Mouse (Mus musculus) liver, embryonic 16.5 days (tissue): ENCODE results near the gene Phospho2. TPM values are rescaled to one million over a fixed set of nuclear protein-coding genes. Genes with fewer than 3 reads are reported as not detected.

Source experiments
- ATAC-seq: fragments of 200-750 bp; cut with Nextera tagmentation; 2 replicates; pipeline ENCODE4 v1.8.0; 2017; ENCODE audit warnings: low read depth, mild to moderate bottlenecking, moderate number of reproducible peaks, moderate library complexity
- H3K27ac ChIP-seq: fragments of 300-500 bp; sonication (generic); 2 replicates; pipeline ENCODE4 v1.5.1; 2014; ENCODE audit warnings: mild to moderate bottlenecking, low read length
- H3K27me3 ChIP-seq: fragments of 300-500 bp; sonication (generic); 2 replicates; pipeline ENCODE4 v1.6.1; 2014; ENCODE audit warnings: low read depth, low read length, mixed read lengths; ENCODE audit not compliant: control insufficient read depth, insufficient read depth
- H3K36me3 ChIP-seq: fragments of 300-500 bp; sonication (generic); 2 replicates; pipeline ENCODE4 v1.6.1; 2014; ENCODE audit warnings: mild to moderate bottlenecking; ENCODE audit not compliant: control insufficient read depth, insufficient read depth
- H3K4me1 ChIP-seq: fragments of 300-500 bp; sonication (generic); 2 replicates; pipeline ENCODE4 v1.6.1; 2014; ENCODE audit warnings: low read depth, low read length, mixed read lengths; ENCODE audit not compliant: control insufficient read depth
- H3K4me2 ChIP-seq: fragments of 300-500 bp; sonication (generic); 2 replicates; pipeline ENCODE4 v1.6.1; 2014; ENCODE audit warnings: low read depth, low read length, mixed read lengths
- H3K4me3 ChIP-seq: fragments of 300-500 bp; sonication (generic); 2 replicates; pipeline ENCODE4 v1.5.1; 2014; ENCODE audit warnings: low read depth, mild to moderate bottlenecking, low read length
- H3K9ac ChIP-seq: fragments of 300-500 bp; sonication (generic); 2 replicates; pipeline ENCODE4 v1.6.1; 2014; ENCODE audit warnings: low read depth, low read length
- H3K9me3 ChIP-seq: fragments of 300-500 bp; sonication (generic); replicated peaks from 2 replicates; pipeline ENCODE4 v1.6.1; 2016; ENCODE audit warnings: low read length; ENCODE audit not compliant: control insufficient read depth
- WGBS: fragments of 180-500 bp; shearing (Covaris S2); extraction: QIAGEN DNeasy Blood & Tissue Kit; methylation state at CpG from one replicate; pipeline ENCODE4 v1.1.7; 2014; ENCODE audit not compliant: insufficient replicate concordance; 5-methylcytosine and 5-hydroxymethylcytosine counted together
- polyA plus RNA-seq: library from polyadenylated mRNA; unstranded; fragments of >200 nt; fragmentation: Nextera tagmentation; extraction: Ambion mirVana; gene quantifications from 2 replicates; pipeline ENCODE4 v1.2.1, GENCODE M21; 2015

The Phospho2 gene
- polyA plus RNA-seq, 1 experiment from 2014 or later, result 10.5 TPM

DNA sequence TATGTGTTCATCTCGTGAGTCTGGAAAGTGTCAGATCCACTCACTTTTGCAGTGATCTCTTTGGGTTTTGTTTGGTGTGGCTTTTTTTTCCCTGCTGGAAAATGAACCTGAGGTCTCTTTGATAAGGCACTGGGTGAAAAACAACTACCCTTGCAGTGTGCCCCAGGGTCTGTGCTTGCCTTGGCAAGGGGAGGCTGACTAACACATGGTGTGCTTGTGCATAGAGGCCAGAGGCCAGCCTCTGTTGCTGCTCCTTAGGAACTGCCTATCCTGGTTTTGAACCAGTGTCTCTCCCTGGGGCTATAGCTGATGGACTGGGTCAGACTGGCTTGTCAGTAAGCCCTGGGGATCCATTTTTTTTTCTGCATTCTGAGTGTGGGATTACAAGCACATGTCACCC, 30.8 kb downstream of the Phospho2 start:
- Histone ChIP-seq H3K4me2 (no peak overlapping the region), H3K4me3 (no peak overlapping the region), H3K9ac (peak overlapping the region; percentile 22; the same call in 1 of the 2 replicates), H3K36me3 (no peaks in the 10 kb centered on the region), H3K4me1 (peaks cover 53% of the 10 kb centered on the region), H3K27ac (peak overlapping the region; percentile 77), H3K27me3 (no peaks in the 10 kb centered on the region), H3K9me3 (no peaks in the 10 kb centered on the region)
- WGBS, result 44% methylated on average over 1 of the region's 1 CpGs
- no peak for ATAC-seq

DNA sequence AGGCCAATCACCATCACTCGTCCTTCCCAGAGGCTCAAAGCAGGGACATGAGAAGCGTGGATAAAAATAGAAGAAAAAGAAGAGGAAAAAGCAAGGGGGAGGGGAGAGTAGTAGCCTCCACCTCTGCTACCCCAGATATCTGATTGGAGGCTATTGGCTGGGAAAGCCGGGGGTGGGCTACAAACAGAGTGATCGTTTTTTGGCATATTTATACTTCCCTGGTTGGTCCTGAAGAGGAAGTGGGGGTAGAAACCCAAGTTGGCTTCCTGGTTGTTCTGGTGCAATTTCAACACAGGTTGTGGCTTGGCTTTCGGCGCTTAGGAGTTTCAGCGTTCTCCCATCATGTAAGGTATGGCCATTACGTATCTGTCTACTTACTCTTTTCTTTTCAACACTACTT, 32.3 kb downstream of the Phospho2 start, which contains the start of gene Klhl23:
Gene Klhl23 (plus strand): TSS at position 234 of the 400 bp plus-strand sequence.
- peak; percentile 23; the same call in 1 of the 2 replicates for ATAC-seq
- Histone ChIP-seq H3K4me1 (peaks cover 48% of the 10 kb centered on the region), H3K9me3 (no peaks in the 10 kb centered on the region), H3K9ac (peak within 1 kb of the TSS; percentile 92), H3K36me3 (peaks cover 7% of the 10 kb centered on the region; the same call in 1 of the 2 replicates), H3K27ac (peak within 1 kb of the TSS; percentile 88), H3K27me3 (no peaks in the 10 kb centered on the region), H3K4me3 (peak within 1 kb of the TSS; percentile 85), H3K4me2 (peak within 1 kb of the TSS; percentile 74)
- 3% methylated on average over 8 of the region's 8 CpGs for WGBS

GRCm38 (mm10) chr2:69822361-69823128, 33.1 kb downstream of the Phospho2 start:
- H3K27ac ChIP-seq, result peak overlapping the region; percentile 88
- no peaks in the 10 kb centered on the region for H3K9me3 ChIP-seq
- peak overlapping the region; percentile 85 for H3K4me3 ChIP-seq
- peak; percentile 38 for ATAC-seq
- WGBS, result under 1% methylated on average over 66 of the region's 80 CpGs
- H3K4me1 ChIP-seq, result peaks cover 44% of the 10 kb centered on the region
- H3K4me2 ChIP-seq, result peak overlapping the region; percentile 74
- H3K36me3 ChIP-seq, result peaks cover 9% of the 10 kb centered on the region; the same call in 1 of the 2 replicates
- H3K9ac ChIP-seq, result peak overlapping the region; percentile 92
- H3K27me3 ChIP-seq, result no peaks in the 10 kb centered on the region

GRCm38 (mm10) chr2:69823129-69823677, 33.8 kb downstream of the Phospho2 start:
- Histone ChIP-seq H3K36me3 (peaks cover 9% of the 10 kb centered on the region; the same call in 1 of the 2 replicates), H3K9ac (peak overlapping the region; percentile 92), H3K4me1 (peaks cover 37% of the 10 kb centered on the region), H3K27ac (peak overlapping the region; percentile 88), H3K27me3 (no peaks in the 10 kb centered on the region), H3K4me3 (peak overlapping the region; percentile 85), H3K4me2 (peak overlapping the region; percentile 74), H3K9me3 (no peaks in the 10 kb centered on the region)
- ATAC-seq, result peak; percentile 79
- 2% methylated on average over 39 of the region's 45 CpGs for WGBS

DNA sequence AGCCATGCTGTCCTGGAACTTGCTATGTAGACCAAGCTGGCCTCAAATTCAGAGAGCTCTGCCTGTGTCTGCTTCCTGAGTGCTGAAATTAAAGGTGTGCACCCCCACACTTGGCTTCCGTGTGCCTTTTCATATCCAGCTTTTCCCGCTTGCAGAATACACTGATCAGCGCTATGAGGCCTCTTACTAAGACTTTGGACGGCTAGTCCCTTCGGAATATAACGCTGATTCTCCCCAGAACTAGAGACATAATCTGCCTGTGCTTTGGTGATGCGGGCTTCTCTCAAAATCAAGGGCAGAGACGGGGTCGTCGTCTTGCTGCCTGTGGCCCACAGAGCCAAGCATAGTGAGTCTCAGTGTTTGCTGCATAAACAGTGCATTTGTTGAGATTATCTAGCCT, 36.5 kb downstream of the Phospho2 start:
- Histone ChIP-seq H3K4me1 (peaks cover 20% of the 10 kb centered on the region), H3K4me2 (no peak overlapping the region), H3K27me3 (no peaks in the 10 kb centered on the region), H3K4me3 (no peak overlapping the region), H3K9me3 (no peaks in the 10 kb centered on the region), H3K9ac (no peak overlapping the region), H3K36me3 (peaks cover 18% of the 10 kb centered on the region), H3K27ac (no peak overlapping the region)
- WGBS, result 86% methylated on average over 10 of the region's 10 CpGs
- ATAC-seq, result no peak

GRCm38 (mm10) chr2:69826380-69826779, 37.0 kb downstream of the Phospho2 start:
- no peaks in the 10 kb centered on the region for H3K27me3 ChIP-seq
- H3K4me2 ChIP-seq, result no peak overlapping the region
- no peak overlapping the region for H3K9ac ChIP-seq
- H3K36me3 ChIP-seq, result peaks cover 18% of the 10 kb centered on the region
- H3K27ac ChIP-seq, result no peak overlapping the region
- WGBS, result 83% methylated on average over 2 of the region's 2 CpGs
- no peak for ATAC-seq
- no peak overlapping the region for H3K4me3 ChIP-seq
- H3K9me3 ChIP-seq, result no peaks in the 10 kb centered on the region
- peaks cover 17% of the 10 kb centered on the region for H3K4me1 ChIP-seq

DNA sequence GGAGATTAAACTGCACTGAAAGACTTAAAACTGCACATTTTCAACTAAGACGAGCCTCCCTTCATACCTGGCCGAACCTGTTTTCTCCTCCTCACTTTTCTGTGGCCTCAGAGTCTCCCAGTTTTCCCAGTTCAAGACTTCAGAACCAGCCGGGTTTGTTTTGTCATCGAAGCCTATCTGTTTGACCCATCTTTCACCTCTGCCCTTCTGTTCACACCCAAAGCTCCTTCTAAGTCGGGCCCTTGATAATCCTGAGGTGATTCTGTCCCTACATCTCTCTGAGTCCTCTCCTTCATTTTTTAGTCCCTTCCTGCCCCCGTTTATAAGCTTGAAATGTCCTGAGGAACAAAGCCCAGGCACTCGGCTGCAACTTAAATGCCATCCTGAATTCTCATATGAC, 38.6 kb downstream of the Phospho2 start:
- 54% methylated on average over 7 of the region's 7 CpGs for WGBS
- Histone ChIP-seq H3K4me2 (no peak overlapping the region), H3K4me3 (no peak overlapping the region), H3K9ac (no peak overlapping the region), H3K9me3 (no peaks in the 10 kb centered on the region), H3K36me3 (peaks cover 18% of the 10 kb centered on the region), H3K27me3 (no peaks in the 10 kb centered on the region), H3K27ac (no peak overlapping the region), H3K4me1 (peaks cover 13% of the 10 kb centered on the region)
- ATAC-seq, result no peak

GRCm38 (mm10) chr2:69829680-69830079, 40.3 kb downstream of the Phospho2 start:
- WGBS, result 40% methylated on average over 2 of the region's 2 CpGs
- no peak overlapping the region for H3K4me3 ChIP-seq
- H3K36me3 ChIP-seq, result peaks cover 31% of the 10 kb centered on the region
- H3K4me2 ChIP-seq, result no peak overlapping the region
- H3K9ac ChIP-seq, result no peak overlapping the region
- H3K9me3 ChIP-seq, result no peaks in the 10 kb centered on the region
- H3K27me3 ChIP-seq, result no peaks in the 10 kb centered on the region
- peak; percentile 64 for ATAC-seq
- H3K27ac ChIP-seq, result no peak overlapping the region
- H3K4me1 ChIP-seq, result peaks cover 6% of the 10 kb centered on the region

- 61% methylated on average over 8 of the region's 8 CpGs for WGBS
- Histone ChIP-seq H3K4me1 (peaks cover 4% of the 10 kb centered on the region), H3K27me3 (no peaks in the 10 kb centered on the region), H3K4me2 (no peak overlapping the region), H3K27ac (no peak overlapping the region), H3K36me3 (peaks cover 33% of the 10 kb centered on the region), H3K9ac (no peak overlapping the region), H3K9me3 (no peaks in the 10 kb centered on the region), H3K4me3 (no peak overlapping the region)
- no peak for ATAC-seq
These were observed 40.7 kb downstream of the Phospho2 start for GRCm38 (mm10) chr2:69830116-69830515.
